Mouse (Mus musculus): ENCODE measurements around the gene Kank3. TPM values are rescaled to one million over a fixed set of nuclear protein-coding genes. Genes with fewer than 3 reads are reported as not detected.
A peak's percentile ranks its signal among the peaks of the same experiment; 100 is the strongest.

Gene Kank3
- 27.3 and 29.0 TPM in 2 replicates for polyA plus RNA-seq (2015; fragmentation: Nextera tagmentation; extraction: Ambion mirVana)

- Histone ChIP-seq H3K4me2 (peak within 1 kb of the TSS; percentile 77), H3K36me3 (ENCODE audit: poor library complexity, severe bottlenecking) (no peaks in the 10 kb centered on the region), H3K4me3 (peak within 1 kb of the TSS; percentile 47), H3K9ac (peak within 1 kb of the TSS; percentile 60), H3K27me3 (peaks cover 21% of the 10 kb centered on the region), H3K4me1 (0 out of 2 replicates have a peak, but pooled peaks cover 11% of the 10 kb centered on the region), H3K27ac (no peak within 1 kb of the TSS), H3K9me3 (replicated peaks) (no peaks in the 10 kb centered on the region)
- peak; percentile 100 for ATAC-seq
- under 1% methylated on average over 36 of the region's 36 CpGs for WGBS
Observed at GRCm38 (mm10) chr17:33810334-33811141, at the start of gene Kank3. Kank3 (plus strand) TSS chr17:33810519.

GRCm38 (mm10) chr17:33766389-33766788 is 43.9 kb upstream of the Kank3 start:
- Histone ChIP-seq H3K27me3 (no peaks in the 10 kb centered on the region; the same call in 1 of the 2 replicates), H3K9me3 (replicated peaks) (no peaks in the 10 kb centered on the region), H3K4me3 (no peak overlapping the region), H3K36me3 (ENCODE audit: poor library complexity, severe bottlenecking) (no peaks in the 10 kb centered on the region), H3K4me2 (no peak overlapping the region), H3K9ac (no peak overlapping the region), H3K27ac (no peak overlapping the region), H3K4me1 (no peaks in the 10 kb centered on the region)
- 76% methylated on average over 3 of the region's 3 CpGs for WGBS
- ATAC-seq, result no peak

GRCm38 (mm10) chr17:33771617-33772016 is 38.7 kb upstream of the Kank3 start:
- ATAC-seq, result no peak
- no peak overlapping the region for H3K9ac ChIP-seq
- no peaks in the 10 kb centered on the region for H3K4me1 ChIP-seq
- WGBS, result 94% methylated on average over 4 of the region's 4 CpGs
- no peaks in the 10 kb centered on the region for H3K36me3 ChIP-seq (ENCODE audit: poor library complexity, severe bottlenecking)
- no peak overlapping the region for H3K27ac ChIP-seq
- H3K9me3 ChIP-seq (replicated peaks), result no peaks in the 10 kb centered on the region
- no peak overlapping the region for H3K4me3 ChIP-seq
- no peaks in the 10 kb centered on the region; the same call in 1 of the 2 replicates for H3K27me3 ChIP-seq
- no peak overlapping the region for H3K4me2 ChIP-seq

- WGBS, result 82% methylated on average over 6 of the region's 6 CpGs
- no peaks in the 10 kb centered on the region for H3K36me3 ChIP-seq (ENCODE audit: poor library complexity, severe bottlenecking)
- no peaks in the 10 kb centered on the region for H3K27me3 ChIP-seq
- H3K27ac ChIP-seq, result no peak overlapping the region
- no peak for ATAC-seq
- no peak overlapping the region for H3K4me2 ChIP-seq
- H3K4me3 ChIP-seq, result no peak overlapping the region
- H3K4me1 ChIP-seq, result 0 out of 2 replicates have a peak, but pooled peaks cover under 1% of the 10 kb centered on the region
- H3K9me3 ChIP-seq (replicated peaks), result no peaks in the 10 kb centered on the region
- H3K9ac ChIP-seq, result no peak overlapping the region
Observed at GRCm38 (mm10) chr17:33773426-33773825, 36.9 kb upstream of the Kank3 start.

GRCm38 (mm10) chr17:33773871-33774572 is 36.3 kb upstream of the Kank3 start:
- no peaks in the 10 kb centered on the region for H3K27me3 ChIP-seq
- no peak overlapping the region for H3K4me2 ChIP-seq
- peaks cover 6% of the 10 kb centered on the region for H3K4me1 ChIP-seq
- H3K4me3 ChIP-seq, result no peak overlapping the region
- H3K9ac ChIP-seq, result no peak overlapping the region
- no peaks in the 10 kb centered on the region for H3K9me3 ChIP-seq (replicated peaks)
- no peak for ATAC-seq
- no peaks in the 10 kb centered on the region for H3K36me3 ChIP-seq (ENCODE audit: poor library complexity, severe bottlenecking)
- no peak overlapping the region for H3K27ac ChIP-seq
- WGBS, result 90% methylated on average over 6 of the region's 6 CpGs

- WGBS, result 91% methylated on average over 8 of the region's 8 CpGs
Observed at GRCm38 (mm10) chr17:33774573-33775155, 35.7 kb upstream of the Kank3 start.

GRCm38 (mm10) chr17:33775287-33775686 is 35.0 kb upstream of the Kank3 start:
- H3K4me3 ChIP-seq, result no peak overlapping the region
- no peak overlapping the region for H3K9ac ChIP-seq
- ATAC-seq, result no peak
- no peaks in the 10 kb centered on the region for H3K9me3 ChIP-seq (replicated peaks)
- H3K4me1 ChIP-seq, result peaks cover 18% of the 10 kb centered on the region
- no peak overlapping the region for H3K27ac ChIP-seq
- over 99% methylated on average over 4 of the region's 4 CpGs for WGBS
- H3K27me3 ChIP-seq, result no peaks in the 10 kb centered on the region
- no peaks in the 10 kb centered on the region for H3K36me3 ChIP-seq (ENCODE audit: poor library complexity, severe bottlenecking)
- no peak overlapping the region for H3K4me2 ChIP-seq

More at GRCm38 (mm10) chr17:33774573-33775155, 35.7 kb upstream of the Kank3 start:
- H3K4me1 ChIP-seq, result peaks cover 13% of the 10 kb centered on the region
- no peaks in the 10 kb centered on the region for H3K27me3 ChIP-seq
- H3K4me3 ChIP-seq, result no peak overlapping the region
- no peak overlapping the region for H3K4me2 ChIP-seq
- H3K9ac ChIP-seq, result no peak overlapping the region
- H3K27ac ChIP-seq, result no peak overlapping the region
- no peaks in the 10 kb centered on the region for H3K36me3 ChIP-seq (ENCODE audit: poor library complexity, severe bottlenecking)
- no peak for ATAC-seq
- H3K9me3 ChIP-seq (replicated peaks), result no peaks in the 10 kb centered on the region

- 64% methylated on average over 9 of the region's 9 CpGs for WGBS
- Histone ChIP-seq H3K27ac (0 out of 2 replicates have a peak overlapping the region, but pooled peaks have one; percentile 10), H3K27me3 (peaks cover 10% of the 10 kb centered on the region; the same call in 1 of the 2 replicates), H3K4me2 (peak overlapping the region; percentile 16), H3K9me3 (replicated peaks) (no peaks in the 10 kb centered on the region), H3K36me3 (ENCODE audit: poor library complexity, severe bottlenecking) (no peaks in the 10 kb centered on the region), H3K9ac (no peak overlapping the region), H3K4me3 (no peak overlapping the region), H3K4me1 (peaks cover 35% of the 10 kb centered on the region)
- ATAC-seq, result peak; percentile 67; the same call in 1 of the 2 replicates
Observed at GRCm38 (mm10) chr17:33779271-33779966, 30.9 kb upstream of the Kank3 start.

- Histone ChIP-seq H3K36me3 (ENCODE audit: poor library complexity, severe bottlenecking) (no peaks in the 10 kb centered on the region), H3K27me3 (peaks cover 10% of the 10 kb centered on the region; the same call in 1 of the 2 replicates), H3K9me3 (replicated peaks) (no peaks in the 10 kb centered on the region), H3K4me1 (peaks cover 35% of the 10 kb centered on the region), H3K4me2 (peak overlapping the region; percentile 16; the same call in 1 of the 2 replicates), H3K9ac (no peak overlapping the region), H3K27ac (no peak overlapping the region), H3K4me3 (no peak overlapping the region)
- no peak for ATAC-seq
- 90% methylated on average over 5 of the region's 5 CpGs for WGBS
Observed at GRCm38 (mm10) chr17:33779967-33780295, 30.4 kb upstream of the Kank3 start.

GRCm38 (mm10) chr17:33780431-33780830 is 29.9 kb upstream of the Kank3 start:
- ATAC-seq, result no peak
- H3K4me3 ChIP-seq, result no peak overlapping the region
- H3K4me2 ChIP-seq, result peak overlapping the region; percentile 85
- no peaks in the 10 kb centered on the region for H3K36me3 ChIP-seq (ENCODE audit: poor library complexity, severe bottlenecking)
- H3K27me3 ChIP-seq, result peaks cover 10% of the 10 kb centered on the region; the same call in 1 of the 2 replicates
- H3K9ac ChIP-seq, result no peak overlapping the region
- H3K9me3 ChIP-seq (replicated peaks), result no peaks in the 10 kb centered on the region
- 91% methylated on average over 5 of the region's 5 CpGs for WGBS
- peaks cover 35% of the 10 kb centered on the region for H3K4me1 ChIP-seq
- no peak overlapping the region for H3K27ac ChIP-seq

- peak; percentile 85 for ATAC-seq
- no peaks in the 10 kb centered on the region for H3K9me3 ChIP-seq (replicated peaks)
- H3K27ac ChIP-seq, result no peak within 1 kb of the TSS
- H3K27me3 ChIP-seq, result peaks cover 10% of the 10 kb centered on the region; the same call in 1 of the 2 replicates
- peak within 1 kb of the TSS; percentile 85 for H3K4me2 ChIP-seq
- H3K36me3 ChIP-seq (ENCODE audit: poor library complexity, severe bottlenecking), result no peaks in the 10 kb centered on the region
- H3K4me1 ChIP-seq, result peaks cover 35% of the 10 kb centered on the region
- H3K4me3 ChIP-seq, result peak within 1 kb of the TSS; percentile 46
- peak within 1 kb of the TSS; percentile 58 for H3K9ac ChIP-seq
- WGBS, result 1% methylated on average over 50 of the region's 50 CpGs
Observed at GRCm38 (mm10) chr17:33781124-33781977, 29.0 kb upstream of the Kank3 start, which contains the start of gene Angptl4. Angptl4 (minus strand) TSS chr17:33781830.
